ENCODE assay signal across 13 mouse cellular contexts in the genomic region with DNA sequence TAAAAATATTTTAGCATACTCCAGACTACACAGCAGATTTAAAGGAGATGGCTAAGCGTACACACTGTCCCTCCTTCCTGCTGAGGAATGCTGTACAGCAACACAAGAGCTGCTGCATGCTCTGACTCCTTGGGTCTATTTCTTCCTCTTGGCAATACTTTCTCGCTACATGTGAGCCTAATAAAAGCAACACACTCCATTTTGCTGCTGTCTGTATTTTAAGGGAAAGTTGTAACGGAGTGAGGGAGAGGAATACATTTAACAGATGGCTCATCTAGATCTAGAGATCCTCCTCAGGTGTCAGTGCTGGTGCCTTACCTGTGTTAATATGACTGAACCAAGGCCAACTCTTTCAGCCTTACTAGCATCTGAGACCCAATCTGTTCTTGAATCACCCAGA. TPM values are rescaled to one million over a fixed set of nuclear protein-coding genes. Genes with fewer than 3 reads are reported as not detected.
DNase-seq lines count a peak whose midpoint lies in the region; ATAC-seq lines count a peak whose summit lies in the region.
"Had no signal": no experiment of that assay in that cellular context is flagged by ENCODE, and none has a peak within 500 bp of the region (broad histone marks: within the 10 kb centered on the region; RNA-seq: fewer than 3 reads in every experiment).

No protein-coding gene starts in this region.

- H3K36me3 ChIP-seq in hindbrain, embryonic 14.5 days (replicated peaks; ENCODE audit: control insufficient read depth, insufficient read depth), result peaks cover 15% of the 10 kb centered on the region
- peaks cover 58% of the 10 kb centered on the region for H3K36me3 ChIP-seq in hindbrain, embryonic 10.5 days
- H3K36me3 ChIP-seq in neural tube, embryonic 14.5 days (ENCODE audit: control insufficient read depth, insufficient read depth, low read length), result peaks cover 9% of the 10 kb centered on the region; the same call in 1 of the 2 replicates

- WGBS in hindbrain, embryonic 14.5 days, result 85% methylated on average over 3 of the region's 3 CpGs
- WGBS in hindbrain, embryonic 10.5 days, result 88% methylated on average over 3 of the region's 3 CpGs
- WGBS in neural tube, embryonic 14.5 days, result 83% methylated on average over 3 of the region's 3 CpGs

- 0 out of 2 replicates have a peak overlapping the region, but pooled peaks have one; percentile 14 for H3K27ac ChIP-seq in hindbrain, embryonic 14.5 days
- no peak overlapping the region for H3K27ac ChIP-seq in hindbrain, embryonic 10.5 days
- H3K27ac ChIP-seq in neural tube, embryonic 14.5 days (ENCODE audit: low read depth, low read length), result 0 out of 2 replicates have a peak overlapping the region, but pooled peaks have one; percentile 44
- H3K27ac ChIP-seq: limb, embryonic 12.5 days had no signal

- ATAC-seq in hindbrain, embryonic 14.5 days (ENCODE audit: low FRiP score), result peak; percentile 4; the same call in 1 of the 2 replicates
- ATAC-seq in neural tube, embryonic 14.5 days (ENCODE audit: low read depth), result no peak
- ATAC-seq: CD4-positive, CD25-positive, alpha-beta regulatory T cell, adult 4 months had no signal

- H3K4me3 ChIP-seq in hindbrain, embryonic 14.5 days (replicated peaks; ENCODE audit: low read length), result no peak overlapping the region
- H3K4me3 ChIP-seq in hindbrain, embryonic 10.5 days, result no peak overlapping the region
- H3K4me3 ChIP-seq in neural tube, embryonic 14.5 days (ENCODE audit: low read depth, low read length), result no peak overlapping the region
- H3K4me3 ChIP-seq: limb, embryonic 12.5 days; lung, embryonic 15.5 days had no signal

- H3K9me3 ChIP-seq in hindbrain, embryonic 14.5 days (ENCODE audit: control insufficient read depth, low read length), result no peaks in the 10 kb centered on the region
- no peaks in the 10 kb centered on the region for H3K9me3 ChIP-seq in hindbrain, embryonic 10.5 days
- no peaks in the 10 kb centered on the region for H3K9me3 ChIP-seq in neural tube, embryonic 14.5 days (ENCODE audit: control insufficient read depth, low read length)
- H3K9me3 ChIP-seq: limb, embryonic 12.5 days; lung, embryonic 15.5 days had no signal

- H3K9ac ChIP-seq in hindbrain, embryonic 14.5 days, result no peak overlapping the region
- H3K9ac ChIP-seq in neural tube, embryonic 14.5 days (replicated peaks; ENCODE audit: low read depth, low read length), result no peak overlapping the region
- H3K9ac ChIP-seq: limb, embryonic 12.5 days; lung, embryonic 15.5 days had no signal

- peaks cover 19% of the 10 kb centered on the region; the same call in 1 of the 2 replicates for H3K4me1 ChIP-seq in hindbrain, embryonic 14.5 days (replicated peaks; ENCODE audit: control insufficient read depth, insufficient read depth, low read length)
- no peaks in the 10 kb centered on the region for H3K4me1 ChIP-seq in hindbrain, embryonic 10.5 days (replicated peaks)
- H3K4me1 ChIP-seq in neural tube, embryonic 14.5 days (ENCODE audit: control insufficient read depth, insufficient read depth, low read length), result peaks cover 20% of the 10 kb centered on the region
- H3K4me1 ChIP-seq: limb, embryonic 12.5 days had no signal

- H3K27me3 ChIP-seq in hindbrain, embryonic 14.5 days (ENCODE audit: control insufficient read depth, insufficient read depth, low read length), result no peaks in the 10 kb centered on the region
- no peaks in the 10 kb centered on the region for H3K27me3 ChIP-seq in hindbrain, embryonic 10.5 days (ENCODE audit: insufficient read depth, poor library complexity, severe bottlenecking)
- no peaks in the 10 kb centered on the region for H3K27me3 ChIP-seq in neural tube, embryonic 14.5 days (ENCODE audit: control insufficient read depth, insufficient read depth, low read length)
- H3K27me3 ChIP-seq: limb, embryonic 12.5 days; lung, embryonic 15.5 days had no signal

- H3K4me2 ChIP-seq in hindbrain, embryonic 14.5 days (replicated peaks), result no peak overlapping the region
- H3K4me2 ChIP-seq in neural tube, embryonic 14.5 days (ENCODE audit: low read depth, low read length), result no peak overlapping the region
- H3K4me2 ChIP-seq: limb, embryonic 12.5 days; lung, embryonic 15.5 days; midbrain, embryonic 11.5 days had no signal

- peak; percentile 11 to 48 for DNase-seq in frontal cortex, postnatal 36 days (ENCODE audit: low spot score in 2 of 2)
- DNase-seq in frontal cortex, postnatal 10 days (ENCODE audit: low spot score in 2 of 2), result no peak
- no peak for DNase-seq in hindbrain, embryonic 14.5 days (ENCODE audit: low spot score)
- no peak for DNase-seq in hindbrain, embryonic 10.5 days (ENCODE audit: low spot score)
- no peak for DNase-seq in neural tube, embryonic 10.5 days (ENCODE audit: extremely low spot score, low spot score)
- no peak for DNase-seq in thymus, postnatal 25 days
- DNase-seq in adrenal gland, adult 18-20 months (ENCODE audit: low spot score in 2 of 2), result no peak

RNA-seq across cellular contexts. Expression of gene Aplp2, which starts 35.6 kb away (rescaled TPM):
- 398 and 452 TPM in 2 replicates for polyA plus RNA-seq in hindbrain, embryonic 14.5 days (2014; fragmentation: Nextera tagmentation; extraction: Ambion mirVana)
- polyA plus RNA-seq in hindbrain, embryonic 10.5 days (2016; fragmentation: Nextera tagmentation; extraction: Ambion mirVana), result 220 and 243 TPM in 2 replicates
- 451 and 533 TPM in 2 replicates for polyA plus RNA-seq in neural tube, embryonic 14.5 days (2014; fragmentation: Nextera tagmentation; extraction: Ambion mirVana)
- total RNA-seq in adrenal gland, adult 18-20 months (2021), result 100 to 1,000 TPM; 676 to 807 TPM

RNA-seq across cellular contexts. Expression of gene St14, which starts 44.3 kb away (rescaled TPM):
- 0.37 and 0.43 TPM in 2 replicates for polyA plus RNA-seq in hindbrain, embryonic 14.5 days (2014; fragmentation: Nextera tagmentation; extraction: Ambion mirVana)
- 4.9 and 9.6 TPM in 2 replicates for polyA plus RNA-seq in hindbrain, embryonic 10.5 days (2016; fragmentation: Nextera tagmentation; extraction: Ambion mirVana)
- 0.20 and 0.49 TPM in 2 replicates for polyA plus RNA-seq in neural tube, embryonic 14.5 days (2014; fragmentation: Nextera tagmentation; extraction: Ambion mirVana)
- total RNA-seq in adrenal gland, adult 18-20 months (2021), result 1 to 10 TPM in 1 of 2 experiments, under 1 TPM in 1; 0.42 to 1.2 TPM
- total RNA-seq: gastrocnemius, postnatal 36 days had no signal

Comparison
In these comparisons a context has a peak if more than half of its experiments do, and no peak if none do; other contexts are left out.
1. DNase-seq: peak in frontal cortex, postnatal 36 days (2 of 2); none in frontal cortex, postnatal 10 days (0 of 2), hindbrain, embryonic 14.5 days (single experiment), hindbrain, embryonic 10.5 days (single experiment), neural tube, embryonic 10.5 days (single experiment), thymus, postnatal 25 days (single experiment) and adrenal gland, adult 18-20 months (0 of 2).